Mouse (Mus musculus): ENCODE results near the gene Mindy1.

- TF ChIP-seq CTCF (IDR thresholded peaks at IDR 0.05; ENCODE audit: control insufficient read depth, insufficient read depth, insufficient replicate concordance, low read depth, low read length): no peak
- no peak for TF ChIP-seq POLR2A (IDR thresholded peaks at IDR 0.05; ENCODE audit: control insufficient read depth, low read depth, low read length)
Measured at GRCm38 (mm10) chr3:95276428-95276934, 4.7 kb upstream of the Mindy1 start.
